Mouse (Mus musculus): ENCODE measurements around the gene Evi2b.

Gene Evi2b

DNA sequence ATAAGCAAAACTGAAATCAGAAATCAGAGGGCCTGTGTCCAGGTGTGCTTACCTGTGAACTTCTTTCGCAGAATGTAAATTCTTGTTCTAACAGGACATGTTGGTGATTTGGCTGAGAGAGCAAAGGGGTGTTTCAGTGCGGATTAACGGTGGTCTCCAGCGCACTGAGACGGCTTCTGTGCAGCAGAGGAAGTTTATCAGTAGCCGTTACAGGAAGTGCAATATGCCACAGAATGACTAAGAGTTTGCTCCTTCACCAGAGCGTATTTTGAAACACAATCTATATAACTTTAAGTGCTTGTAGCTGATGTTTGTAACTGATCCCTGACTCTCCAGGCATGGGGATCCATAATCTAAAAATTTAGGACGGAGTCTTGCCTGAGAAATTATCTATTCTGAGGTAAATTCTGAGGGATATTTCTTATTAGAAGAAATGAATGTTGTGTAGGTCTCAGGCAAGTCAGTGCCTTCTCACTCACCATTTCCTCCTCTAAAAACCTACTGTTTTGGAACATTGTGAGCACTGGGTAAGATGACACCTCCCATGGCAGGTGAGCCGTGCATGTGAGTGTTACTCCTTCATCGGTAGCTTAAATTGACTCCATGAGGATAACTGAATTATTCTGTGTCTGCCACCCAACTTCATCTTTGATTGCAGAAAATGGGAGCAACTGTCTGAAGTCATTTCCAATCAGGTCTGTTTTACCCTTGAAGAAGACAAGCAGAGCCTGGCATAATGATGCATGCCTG lies at the start of gene Evi2b:
TSS of gene Evi2b (minus strand) at position 203 of the 750 bp plus-strand sequence.
- DNase-seq (ENCODE audit: low read depth, low spot score): no peak

DNA sequence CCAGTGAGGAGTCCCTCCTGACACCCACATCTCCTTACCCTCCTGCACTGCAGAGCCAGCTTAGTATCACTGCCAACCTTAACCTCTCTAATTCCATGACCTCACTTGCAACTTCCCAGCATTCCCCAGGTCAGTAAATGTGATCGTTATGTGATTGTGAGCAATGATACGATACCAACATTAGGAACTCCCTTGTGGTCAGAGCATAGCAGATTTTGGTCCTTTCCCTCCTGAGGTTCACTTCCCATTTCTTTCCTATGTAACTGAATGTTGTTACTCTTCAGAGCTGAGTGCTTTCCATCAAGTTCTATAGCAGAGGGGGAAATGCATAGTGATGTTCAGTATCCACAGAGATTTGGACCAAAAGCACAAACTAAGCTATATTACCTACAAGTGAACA lies 46.8 kb upstream of the Evi2b start:
- no peak for DNase-seq (ENCODE audit: low read depth, low spot score)

DNA sequence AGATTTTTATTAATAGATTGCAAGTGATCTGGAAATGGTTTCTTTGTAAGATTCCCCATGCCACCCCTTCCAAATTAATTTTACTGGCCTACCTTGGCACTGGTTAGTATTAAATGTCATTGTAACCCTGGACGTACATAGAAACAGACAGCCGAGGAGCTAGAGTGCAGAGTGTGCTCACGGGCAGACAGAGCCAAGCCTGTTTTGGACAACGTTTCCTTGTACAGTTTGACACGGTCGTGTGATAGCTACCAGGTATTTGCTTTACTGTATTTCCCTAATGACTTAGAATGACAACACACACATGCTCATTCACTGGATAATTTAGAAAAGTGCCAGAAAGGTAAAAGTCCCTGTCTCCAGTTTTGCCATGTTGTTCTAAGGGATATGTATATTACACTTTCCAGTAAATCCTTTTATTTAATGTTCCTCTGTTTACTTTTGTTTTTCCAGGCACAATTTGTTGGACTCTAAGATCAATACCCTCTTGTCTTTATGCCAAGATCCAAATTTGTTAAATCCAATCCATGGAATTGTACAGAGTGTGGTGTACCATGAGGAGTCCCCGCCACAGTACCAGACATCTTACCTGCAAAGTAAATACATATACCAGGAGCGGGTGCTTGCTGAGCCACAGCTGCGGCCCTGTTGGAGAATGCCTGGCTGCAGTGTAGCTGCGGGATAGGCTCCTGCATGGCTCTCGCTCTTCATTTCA lies 44.8 kb upstream of the Evi2b start:
- DNase-seq (ENCODE audit: low read depth, low spot score): no peak

DNA sequence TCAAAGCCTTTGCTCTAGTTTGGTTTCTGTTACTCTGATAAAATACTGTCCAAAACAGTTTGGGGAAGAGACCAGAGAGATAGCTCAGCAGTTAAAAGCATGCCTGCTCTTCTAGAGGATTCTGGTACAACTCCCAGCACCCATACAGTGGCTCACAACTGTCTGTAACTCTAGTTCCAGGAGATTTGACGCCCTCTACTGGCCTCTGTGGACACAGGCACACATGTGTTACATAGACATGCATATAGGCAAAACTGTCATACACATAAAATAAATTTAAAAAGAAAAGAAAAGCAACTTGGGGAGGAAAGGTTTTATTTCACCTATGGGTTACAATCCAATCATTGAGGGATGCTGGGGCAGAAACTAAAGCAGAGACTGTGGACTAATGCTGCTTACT lies 43.4 kb upstream of the Evi2b start:
- DNase-seq (ENCODE audit: low read depth, low spot score): no peak

DNA sequence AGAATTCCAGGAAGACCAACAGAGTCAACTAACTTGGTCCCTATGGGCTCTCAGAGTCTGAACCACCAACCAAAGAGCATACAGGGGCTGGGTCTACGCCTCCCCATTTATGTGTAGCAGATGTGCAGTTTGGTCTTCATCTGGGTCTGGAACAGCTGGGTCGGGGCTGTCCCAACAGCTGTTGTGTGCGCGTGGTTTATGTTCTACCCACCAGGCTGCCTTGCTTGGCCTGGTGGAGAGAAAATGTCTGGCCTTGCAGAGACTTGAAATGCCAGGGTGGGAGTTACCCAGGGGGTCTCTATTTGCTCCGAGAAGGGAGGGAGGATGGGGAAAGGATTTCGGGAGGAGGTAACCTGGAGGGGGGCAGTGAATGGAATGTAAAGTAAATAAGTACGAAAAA lies 39.9 kb upstream of the Evi2b start:
- DNase-seq (ENCODE audit: low read depth, low spot score): no peak

DNA sequence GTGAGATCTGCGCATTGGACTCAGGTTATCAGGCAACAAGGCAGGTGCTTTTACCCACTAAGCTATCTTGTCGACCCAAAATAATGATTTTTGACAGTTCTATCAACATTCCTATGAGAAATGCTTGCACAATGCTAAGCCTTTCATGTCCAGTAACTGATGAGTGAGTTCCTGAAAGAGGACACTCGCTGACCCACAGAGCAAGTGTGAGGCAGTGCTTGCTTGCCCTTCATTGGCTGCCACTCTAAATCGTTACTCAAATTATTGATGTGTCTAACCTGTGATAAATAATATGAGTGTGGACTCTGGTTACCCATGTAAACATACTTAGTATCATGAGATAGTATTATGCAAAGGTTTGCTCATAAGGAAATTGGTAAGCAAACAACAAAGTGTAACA lies 37.0 kb upstream of the Evi2b start:
- no peak for DNase-seq (ENCODE audit: low read depth, low spot score)

DNA sequence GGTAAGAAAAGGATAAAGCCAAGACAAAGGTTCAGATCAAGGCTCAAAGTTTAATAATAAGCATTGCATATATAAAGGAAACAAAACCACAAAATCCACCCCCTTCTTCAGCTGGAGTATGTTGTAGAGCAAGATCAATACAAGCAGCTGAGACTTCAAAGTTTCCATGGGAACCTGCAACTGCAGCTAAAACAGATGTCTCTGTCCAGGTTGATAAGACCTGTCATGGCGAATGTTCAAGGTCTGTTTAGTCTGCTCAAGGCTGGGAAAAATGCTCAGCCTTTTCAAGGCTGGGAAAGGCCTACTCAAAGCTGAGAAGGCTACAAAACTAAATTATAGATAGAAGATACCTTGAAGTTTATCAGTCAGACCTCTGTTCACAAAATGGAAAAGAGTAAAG lies 29.1 kb upstream of the Evi2b start:
- no peak for DNase-seq (ENCODE audit: low read depth, low spot score)

DNA sequence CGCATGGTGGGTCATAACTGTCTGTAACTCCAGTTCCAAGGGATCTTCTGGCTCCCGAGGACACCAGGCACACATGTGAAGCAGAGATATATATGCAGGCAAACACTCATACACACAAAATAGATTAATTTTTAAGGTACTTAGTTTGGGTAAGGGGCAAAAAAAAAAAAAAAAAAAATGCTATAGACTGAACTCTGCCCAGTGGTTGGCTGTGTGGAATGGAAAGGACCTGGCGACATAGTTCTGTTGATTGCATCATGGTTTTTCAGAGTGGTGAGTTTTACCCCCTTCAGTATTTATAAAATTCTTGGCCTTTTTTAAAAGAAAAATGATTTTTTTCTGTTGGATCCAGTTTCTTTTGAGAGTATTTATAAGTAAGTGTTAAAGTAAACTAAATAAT lies 12.7 kb upstream of the Evi2b start:
- no peak for DNase-seq (ENCODE audit: low read depth, low spot score)

DNA sequence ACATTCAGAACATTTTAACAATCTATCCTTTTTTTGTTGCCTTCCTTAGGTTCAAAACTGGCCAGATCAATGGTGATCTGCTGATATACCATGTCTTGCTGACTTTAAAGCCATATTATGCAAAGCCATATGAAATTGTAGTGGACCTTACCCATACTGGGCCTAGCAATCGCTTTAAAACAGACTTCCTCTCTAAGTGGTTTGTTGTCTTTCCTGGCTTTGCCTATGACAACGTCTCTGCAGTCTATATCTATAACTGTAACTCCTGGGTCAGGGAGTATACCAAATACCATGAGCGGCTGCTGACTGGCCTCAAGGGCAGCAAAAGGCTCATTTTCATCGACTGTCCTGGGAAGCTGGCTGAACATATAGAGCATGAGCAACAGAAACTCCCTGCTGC lies 12.0 kb upstream of the Evi2b start:
- DNase-seq (ENCODE audit: low read depth, low spot score): no peak

DNA sequence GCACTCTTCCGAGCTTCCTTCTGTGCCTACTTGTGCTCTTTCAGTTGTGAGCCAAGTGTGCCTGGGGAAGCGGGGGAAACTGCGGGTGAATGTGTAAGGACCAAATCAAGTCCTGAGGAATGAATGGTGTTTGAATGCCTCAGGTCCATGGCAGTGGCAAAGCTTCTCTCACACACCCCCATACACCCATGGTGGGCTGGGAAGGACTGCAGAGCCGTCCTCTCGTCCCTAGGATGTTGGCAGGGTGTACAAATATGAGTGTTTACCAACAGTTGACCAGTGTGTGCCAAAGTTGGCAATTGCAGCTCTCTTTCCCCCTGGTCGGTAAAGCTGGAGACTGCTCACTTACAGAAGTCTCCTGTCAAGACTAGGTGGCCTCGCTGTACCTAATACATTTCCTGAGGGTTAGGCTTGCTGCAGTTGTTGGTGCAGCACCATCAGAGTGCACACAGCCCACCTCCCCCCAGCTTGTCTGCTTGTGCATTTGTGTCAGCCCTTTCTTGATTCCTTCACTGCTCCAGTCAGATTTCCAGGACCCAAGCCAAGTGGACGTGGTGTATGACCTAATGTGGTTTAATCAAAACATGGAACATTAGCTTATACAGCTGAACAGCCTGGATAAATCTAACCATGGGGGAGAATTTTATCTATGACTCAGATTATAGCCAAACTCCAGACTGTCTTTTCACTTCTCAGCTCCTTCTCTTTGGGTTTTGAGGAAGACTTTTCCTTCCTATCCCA lies 10.6 kb upstream of the Evi2b start:
- DNase-seq (ENCODE audit: low read depth, low spot score): no peak

DNA sequence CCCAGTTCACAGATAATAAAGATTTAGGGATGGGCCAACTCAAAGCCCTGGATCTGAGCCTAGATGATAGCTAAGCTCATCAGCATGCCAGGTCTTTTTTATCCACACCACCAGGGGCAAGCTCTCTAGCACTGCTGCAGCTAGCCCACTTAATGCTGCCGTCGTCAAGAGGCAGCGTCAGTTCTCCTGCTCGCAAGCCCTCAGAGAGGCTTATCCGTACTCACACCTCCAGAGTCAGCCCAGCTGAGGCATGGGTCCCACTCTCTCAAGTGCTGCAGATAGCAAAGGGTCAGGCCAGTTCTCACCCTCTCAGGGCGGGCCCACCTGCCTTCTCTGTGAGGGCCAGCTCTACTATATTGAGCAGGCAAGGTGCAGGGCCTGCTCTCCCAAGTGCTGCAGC lies 9.7 kb upstream of the Evi2b start:
- DNase-seq (ENCODE audit: low read depth, low spot score): no peak

DNA sequence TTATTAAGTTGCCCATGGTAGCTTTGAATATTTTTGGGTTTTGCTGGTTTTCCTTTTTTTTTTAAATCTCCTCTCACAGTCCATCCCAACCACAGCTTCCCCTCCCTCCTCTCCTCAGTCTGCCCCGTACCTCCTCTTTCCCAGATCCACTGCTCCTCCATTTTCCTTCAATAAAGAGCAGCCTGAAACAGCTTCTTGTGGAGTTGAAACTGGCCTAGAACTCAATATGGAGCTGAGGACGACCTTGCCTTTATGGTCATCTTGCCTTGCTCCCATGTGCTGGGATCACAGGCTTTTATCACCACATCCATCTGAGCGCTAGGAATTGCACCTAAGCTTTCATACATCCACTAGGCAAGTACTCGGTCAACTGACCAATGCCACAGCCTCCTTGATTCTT lies 7.9 kb upstream of the Evi2b start:
- no peak for DNase-seq (ENCODE audit: low read depth, low spot score)

DNA sequence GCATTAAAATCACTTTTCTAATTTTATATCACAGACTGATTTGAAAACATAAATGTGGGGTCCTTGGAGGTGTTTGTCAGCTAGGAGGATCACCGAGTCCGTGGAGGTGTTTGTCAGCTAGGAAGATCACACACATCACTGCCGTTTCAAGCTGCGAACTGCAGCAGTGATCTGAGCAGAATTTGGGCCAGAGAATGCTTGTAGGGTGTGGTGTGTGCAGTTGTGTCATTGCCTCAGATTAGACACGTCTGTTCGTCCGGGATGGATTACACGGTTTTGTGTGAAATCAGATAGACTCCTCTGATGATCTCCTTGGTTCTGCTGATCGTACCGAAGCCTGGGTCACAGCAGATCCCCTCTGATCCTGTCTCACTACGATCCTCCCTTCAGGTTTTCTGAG lies 7.2 kb upstream of the Evi2b start:
- DNase-seq (ENCODE audit: low read depth, low spot score): no peak

DNA sequence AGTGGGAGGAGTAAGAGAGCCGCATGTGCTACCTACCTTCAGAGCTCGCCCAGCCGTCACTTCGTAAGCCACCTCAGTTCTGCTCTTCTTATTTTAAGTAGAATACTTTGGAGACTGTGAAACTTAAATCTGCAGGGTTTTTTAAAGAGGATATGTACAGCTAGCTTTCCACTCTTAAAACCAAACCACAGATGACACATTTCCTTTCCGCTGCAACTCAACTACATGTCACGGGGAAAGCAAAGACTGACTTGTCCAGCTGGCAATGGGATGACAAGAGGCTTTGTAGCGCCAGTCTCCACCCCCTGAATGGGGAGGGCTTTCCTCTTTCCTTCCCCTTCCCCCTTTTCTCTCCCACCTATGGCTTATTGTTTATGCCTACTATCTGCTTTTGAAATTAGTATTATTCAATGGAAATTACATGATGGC lies 6.8 kb upstream of the Evi2b start, which contains the start of the genes Evi2 and Evi2a:
TSS of gene Evi2 (minus strand) at position 257 of the 429 bp plus-strand sequence.
TSS of gene Evi2a (minus strand) at position 277 of the 429 bp plus-strand sequence.
- DNase-seq (ENCODE audit: low read depth, low spot score): no peak

DNA sequence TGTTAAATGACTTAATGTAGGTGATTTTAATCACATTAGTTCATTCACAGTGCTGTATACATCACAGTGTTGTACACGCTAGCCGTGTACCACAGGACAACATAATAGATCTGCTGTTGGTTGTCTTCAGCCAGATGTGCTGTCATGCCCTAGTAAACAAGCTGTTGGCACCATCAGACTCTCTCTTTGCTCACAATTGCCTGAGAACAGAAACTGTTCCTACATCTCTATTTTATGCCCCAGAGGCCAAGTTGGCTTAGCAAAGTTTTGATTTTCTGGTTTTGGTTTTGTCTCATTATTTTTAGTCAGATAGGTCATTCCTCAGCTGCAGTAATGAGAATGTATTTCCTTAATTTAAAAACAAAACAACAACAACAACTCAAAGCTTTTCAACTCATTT lies 6.2 kb upstream of the Evi2b start:
- no peak for DNase-seq (ENCODE audit: low read depth, low spot score)

DNA sequence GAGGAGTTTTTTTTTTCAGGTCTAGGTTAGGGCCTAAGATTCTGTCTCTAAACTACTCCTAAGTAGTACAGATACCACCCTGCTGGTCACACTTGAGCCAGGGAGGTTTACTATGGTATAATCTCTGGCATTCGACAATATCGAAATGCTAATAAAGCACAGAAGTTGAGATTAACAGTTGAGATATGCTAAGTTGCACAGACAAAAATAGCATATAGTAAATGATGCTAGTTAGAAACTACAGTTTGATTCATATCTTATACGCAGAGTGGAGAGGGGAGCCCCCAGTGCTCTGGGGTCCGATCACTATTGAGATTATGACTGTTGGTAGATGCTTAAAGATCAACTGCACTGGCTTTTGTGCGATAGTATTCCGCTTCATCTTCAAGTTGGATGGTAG lies 5.7 kb upstream of the Evi2b start:
- DNase-seq (ENCODE audit: low read depth, low spot score): no peak

DNA sequence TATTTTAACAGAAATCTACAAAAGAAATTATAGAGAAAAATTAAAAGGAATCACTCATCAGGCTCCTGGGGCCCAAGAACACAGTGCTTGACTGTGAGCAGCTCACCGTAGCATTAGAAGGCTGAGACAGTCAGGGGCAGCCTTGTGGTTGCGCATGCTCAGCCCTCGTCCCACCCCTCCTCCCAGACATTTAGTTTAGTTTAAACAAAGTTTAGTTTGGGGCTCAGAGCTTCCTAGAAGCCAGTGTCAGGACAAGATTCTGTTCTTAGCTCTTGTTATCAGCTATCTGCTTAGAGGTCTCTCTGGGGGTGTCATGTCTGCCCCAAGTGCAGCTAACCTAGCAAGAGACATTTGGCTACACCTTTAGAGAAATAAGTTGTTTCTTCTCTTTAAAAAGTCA lies 5.0 kb upstream of the Evi2b start:
- DNase-seq (ENCODE audit: low read depth, low spot score): no peak

DNA sequence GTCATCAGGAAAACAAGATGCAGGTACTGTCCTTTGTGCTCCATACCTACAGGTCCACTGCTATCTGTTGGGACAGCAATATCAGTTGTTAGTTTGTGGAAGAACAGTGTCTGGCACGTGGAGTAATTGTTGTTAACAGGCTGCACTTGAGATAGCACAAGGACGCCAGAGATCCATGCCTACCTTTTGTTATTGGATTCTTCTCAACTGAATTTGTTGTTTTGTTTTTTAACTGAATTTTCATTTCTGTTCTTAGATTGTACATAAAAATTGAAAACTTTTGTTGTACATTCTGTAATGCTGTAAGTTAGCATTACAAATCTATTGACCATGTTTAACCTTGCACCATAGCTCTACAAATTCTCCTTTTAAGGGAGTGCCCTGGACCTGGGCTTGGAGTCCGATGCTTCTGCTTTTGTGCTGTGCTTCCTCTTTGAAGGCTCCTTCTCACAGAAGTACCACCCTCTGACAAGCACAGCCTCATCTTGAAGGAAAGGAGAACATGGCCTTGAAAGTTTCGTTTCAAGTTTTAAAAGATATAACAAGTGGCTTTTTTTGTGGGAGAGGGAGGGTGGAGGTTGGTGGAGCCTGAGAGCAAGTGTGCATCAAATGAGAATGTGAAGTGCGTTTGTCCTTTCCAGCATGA lies 4.3 kb upstream of the Evi2b start:
- no peak for DNase-seq (ENCODE audit: low read depth, low spot score)

DNA sequence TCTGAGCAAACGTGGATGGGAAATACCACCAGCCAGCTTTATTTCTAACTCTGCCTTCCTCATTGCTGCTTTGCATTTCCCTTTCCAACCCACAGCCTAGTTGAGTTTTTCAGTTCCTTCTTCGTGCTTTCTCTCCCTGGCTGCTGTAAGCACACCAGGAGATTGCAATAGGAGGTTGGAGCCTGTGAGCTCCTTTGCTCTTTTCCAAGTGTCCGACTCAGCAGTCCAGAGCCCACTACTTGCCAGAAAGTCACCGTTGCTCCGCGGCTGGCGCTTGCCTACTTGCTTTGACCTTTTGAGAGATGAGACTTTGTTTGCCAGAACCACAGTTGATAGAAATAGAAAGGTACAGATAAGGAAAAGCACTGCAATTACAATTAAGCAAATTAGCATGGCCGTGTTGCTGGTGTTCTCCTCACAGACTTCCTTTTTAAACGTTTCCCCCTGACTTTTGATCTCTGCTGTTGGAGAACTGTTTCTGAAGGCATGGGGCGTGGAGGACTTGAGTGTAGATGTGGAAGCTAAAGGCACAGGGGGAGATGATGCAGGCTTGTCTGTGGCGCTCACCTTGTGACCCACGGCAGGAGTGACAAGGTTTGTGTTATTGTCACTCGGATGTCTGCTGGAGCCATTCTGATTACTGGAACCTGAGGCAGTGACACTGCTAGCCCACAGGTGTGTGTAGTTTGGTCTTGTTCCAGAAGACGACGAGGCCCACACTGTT lies 3.6 kb upstream of the Evi2b start:
- no peak for DNase-seq (ENCODE audit: low read depth, low spot score)

DNA sequence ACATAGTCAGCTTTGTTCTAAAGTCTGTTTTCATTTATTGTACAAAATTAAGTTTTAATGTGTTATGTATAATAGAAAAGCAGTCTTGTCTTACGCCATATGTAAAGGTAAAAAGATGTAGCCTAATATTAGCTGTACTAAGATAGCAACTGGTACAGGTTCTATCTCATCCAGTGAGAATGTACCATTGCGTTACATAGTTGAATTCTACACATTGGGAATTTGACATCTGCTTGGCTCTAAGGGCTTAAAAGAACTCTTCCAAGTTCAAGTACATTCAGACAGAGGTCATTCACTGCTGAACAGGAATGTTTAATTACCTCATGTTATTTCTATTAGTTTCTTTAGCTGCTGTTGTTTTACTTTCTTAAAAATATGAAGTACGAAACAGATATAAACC lies 3.0 kb upstream of the Evi2b start:
- DNase-seq (ENCODE audit: low read depth, low spot score): no peak

DNA sequence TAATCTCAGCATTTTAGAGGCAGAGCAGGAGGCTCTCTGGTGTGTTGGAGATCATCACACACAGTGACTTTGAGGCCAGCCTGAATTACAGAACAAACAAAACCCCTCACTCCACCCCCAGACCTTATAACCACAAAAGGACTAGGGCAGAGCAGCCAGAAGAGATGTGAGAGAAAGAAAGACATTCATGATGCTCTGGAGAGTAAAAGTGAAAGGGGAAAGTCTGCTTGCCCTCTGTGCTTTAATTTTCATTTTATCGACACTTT lies 681 bp upstream of the Evi2b start:
- DNase-seq (ENCODE audit: low read depth, low spot score): no peak

DNA sequence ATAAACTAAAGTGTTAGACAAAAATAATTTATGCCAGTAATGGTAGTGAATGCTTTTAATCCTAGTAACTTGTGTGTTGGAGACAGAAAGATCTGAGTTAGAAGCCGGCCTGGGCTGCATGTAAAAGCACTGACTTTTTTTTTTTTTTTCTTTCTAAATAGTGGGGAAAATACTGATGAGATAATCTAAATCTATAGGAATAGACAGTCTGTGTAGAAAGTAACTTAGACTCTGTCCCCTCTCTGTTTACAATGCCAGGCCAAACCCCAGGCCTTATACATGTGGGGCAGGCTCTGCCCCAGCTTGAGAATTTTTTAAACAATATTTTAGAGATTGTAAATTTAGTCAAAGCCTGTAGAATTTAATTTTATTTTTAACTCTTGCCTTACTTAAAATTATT lies 618 bp downstream of the Evi2b start:
- no peak for DNase-seq (ENCODE audit: low read depth, low spot score)

All from embryo, embryonic 11.5 days (tissue).